Mouse (Mus musculus): Measurements from ENCODE around the gene Ankrd55.
A peak's percentile ranks its signal among the peaks of the same experiment; 100 is the strongest.
"Not testable (repeated sequence)": the region's sequence is repeated elsewhere in the genome, so short reads cannot be mapped to it uniquely, and the experiment has no call there.

Ankrd55 gene

DNA sequence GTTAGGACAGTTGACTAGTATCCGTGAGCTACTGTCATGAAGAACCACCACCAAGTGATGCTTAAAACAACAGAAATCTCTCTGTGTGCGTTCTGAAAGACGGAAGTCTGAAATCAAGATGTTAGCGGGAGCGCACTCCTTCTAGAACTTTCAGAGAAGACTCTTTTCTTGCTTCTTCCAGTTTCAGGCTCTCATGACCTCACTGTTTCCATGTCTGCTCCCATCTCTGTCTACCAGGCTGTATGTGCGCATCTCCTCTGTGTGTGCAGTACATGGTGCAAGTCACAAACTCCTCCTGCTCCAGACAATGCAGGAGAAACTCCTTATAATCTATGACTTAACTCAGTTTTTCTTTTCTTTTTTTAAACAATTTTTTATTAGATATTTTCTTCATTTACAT lies 4.8 kb downstream of the Ankrd55 start:
- DNase-seq (ENCODE audit: low read depth, low spot score): no peak

DNA sequence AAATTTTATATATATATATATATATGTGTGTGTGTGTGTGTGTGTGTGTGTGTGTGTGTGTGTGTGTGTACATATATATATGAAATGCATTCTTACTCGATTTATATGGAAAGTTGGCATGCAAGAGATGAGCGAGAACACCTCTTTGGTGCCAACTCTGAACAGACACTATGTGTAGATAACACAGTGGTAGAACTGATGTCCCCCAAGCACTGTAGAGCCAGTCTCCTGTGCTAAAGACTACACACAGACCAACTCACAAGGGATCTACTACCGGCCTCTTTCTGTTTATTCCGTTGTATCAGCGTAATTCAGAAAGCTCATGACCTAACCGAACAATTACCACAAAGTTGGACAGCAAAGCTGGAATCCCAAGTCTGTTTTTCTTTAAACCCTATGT lies 6.2 kb downstream of the Ankrd55 start:
- DNase-seq (ENCODE audit: low read depth, low spot score): no peak

DNA sequence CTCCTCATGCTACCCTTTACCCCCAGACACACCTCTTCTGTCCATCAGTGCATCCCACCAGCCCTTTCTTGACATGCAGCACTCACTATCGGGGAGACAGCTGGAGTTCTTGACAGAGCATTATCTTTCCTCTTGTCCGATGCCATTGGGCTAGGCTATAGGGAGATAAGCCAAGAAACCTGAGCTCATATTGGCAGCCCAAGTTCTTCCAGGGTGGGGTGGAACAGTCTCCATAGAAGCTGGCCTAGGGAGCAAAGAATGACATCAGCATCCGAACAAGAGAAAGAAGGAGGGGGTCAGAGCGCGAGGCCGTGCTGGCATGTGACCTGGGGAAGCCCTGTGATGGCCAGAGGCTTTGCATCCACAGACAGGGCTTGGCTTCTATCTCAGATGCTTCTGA lies 9.5 kb downstream of the Ankrd55 start:
- DNase-seq (ENCODE audit: low read depth, low spot score): no peak

DNA sequence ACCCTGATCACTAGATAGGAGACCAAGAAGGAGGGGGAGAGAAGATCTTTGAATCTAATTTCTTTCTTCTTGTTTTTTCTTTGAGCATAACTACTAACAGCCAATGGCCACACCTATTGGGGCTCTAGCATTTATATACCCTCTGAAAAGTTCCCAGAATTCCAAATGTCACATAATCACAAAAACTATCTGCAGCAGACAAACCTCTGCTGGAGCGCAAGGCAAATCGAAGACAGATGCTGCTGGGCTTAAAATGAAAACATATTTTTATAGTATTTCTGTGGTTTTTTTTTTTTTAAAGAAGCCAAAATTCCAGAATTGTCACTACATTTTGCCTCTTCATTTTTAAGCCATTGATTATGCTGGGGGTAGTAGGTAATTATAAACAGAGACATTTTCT lies 15.2 kb downstream of the Ankrd55 start:
- no peak for DNase-seq (ENCODE audit: low read depth, low spot score)

DNA sequence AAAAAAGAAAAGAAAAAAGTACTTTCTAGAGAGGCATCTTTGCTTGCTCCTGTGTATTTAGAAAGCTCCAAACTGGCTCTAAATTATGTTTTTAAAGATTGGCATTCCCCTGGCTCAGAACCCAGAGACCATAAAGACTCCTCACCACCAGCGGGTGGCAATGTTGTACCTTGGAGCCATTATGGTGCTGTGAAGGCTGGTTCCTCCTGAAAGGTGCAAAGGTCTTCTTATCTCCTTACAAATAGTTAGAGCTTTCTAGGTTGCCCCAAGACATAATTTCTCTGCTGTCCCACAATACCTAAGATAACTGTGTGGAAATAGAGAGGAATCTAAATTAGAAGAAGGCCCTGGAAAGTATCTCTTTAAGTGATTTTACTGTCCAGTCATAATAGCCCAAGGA lies 20.4 kb downstream of the Ankrd55 start:
- no peak for DNase-seq (ENCODE audit: low read depth, low spot score)

DNA sequence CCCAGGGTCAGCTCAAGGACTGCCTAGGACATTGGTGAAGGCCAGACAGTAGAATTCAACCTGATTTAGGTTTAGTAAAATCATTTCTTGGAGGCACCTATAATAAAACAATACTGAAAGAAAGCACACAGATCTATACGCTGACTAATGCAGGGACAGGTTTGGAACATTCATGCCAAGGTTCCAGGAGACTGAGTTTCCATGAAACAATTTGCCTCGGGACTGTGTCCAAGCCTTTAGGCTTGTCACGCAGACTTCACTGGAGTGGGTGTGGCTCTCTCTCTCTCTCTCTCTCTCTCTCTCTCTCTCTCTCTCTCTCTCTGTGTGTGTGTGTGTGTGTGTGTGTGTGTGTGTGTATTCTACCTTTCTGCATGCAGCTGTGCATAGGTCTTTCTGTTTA lies 23.4 kb downstream of the Ankrd55 start:
- DNase-seq (ENCODE audit: low read depth, low spot score): not testable (repeated sequence)

DNA sequence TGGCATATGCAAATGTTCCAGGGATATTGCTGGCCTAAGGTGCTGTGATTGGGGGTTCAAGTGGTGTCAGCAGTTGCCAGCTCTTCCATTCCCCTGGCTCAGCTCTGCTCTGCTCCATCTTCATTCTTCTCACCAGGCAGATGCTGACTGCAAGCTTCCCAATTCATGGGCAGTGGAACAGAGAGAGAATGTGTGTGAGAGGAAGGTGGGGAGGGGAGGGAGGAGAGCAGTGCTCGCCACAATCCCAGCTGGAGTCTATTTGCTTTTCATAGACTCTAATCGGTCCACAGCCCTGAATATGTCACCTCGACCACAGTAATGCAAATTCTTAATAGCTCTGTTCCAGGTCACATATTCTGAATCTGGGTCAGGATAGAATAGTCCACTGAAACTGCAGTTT lies 27.2 kb downstream of the Ankrd55 start:
- no peak for DNase-seq (ENCODE audit: low read depth, low spot score)

DNA sequence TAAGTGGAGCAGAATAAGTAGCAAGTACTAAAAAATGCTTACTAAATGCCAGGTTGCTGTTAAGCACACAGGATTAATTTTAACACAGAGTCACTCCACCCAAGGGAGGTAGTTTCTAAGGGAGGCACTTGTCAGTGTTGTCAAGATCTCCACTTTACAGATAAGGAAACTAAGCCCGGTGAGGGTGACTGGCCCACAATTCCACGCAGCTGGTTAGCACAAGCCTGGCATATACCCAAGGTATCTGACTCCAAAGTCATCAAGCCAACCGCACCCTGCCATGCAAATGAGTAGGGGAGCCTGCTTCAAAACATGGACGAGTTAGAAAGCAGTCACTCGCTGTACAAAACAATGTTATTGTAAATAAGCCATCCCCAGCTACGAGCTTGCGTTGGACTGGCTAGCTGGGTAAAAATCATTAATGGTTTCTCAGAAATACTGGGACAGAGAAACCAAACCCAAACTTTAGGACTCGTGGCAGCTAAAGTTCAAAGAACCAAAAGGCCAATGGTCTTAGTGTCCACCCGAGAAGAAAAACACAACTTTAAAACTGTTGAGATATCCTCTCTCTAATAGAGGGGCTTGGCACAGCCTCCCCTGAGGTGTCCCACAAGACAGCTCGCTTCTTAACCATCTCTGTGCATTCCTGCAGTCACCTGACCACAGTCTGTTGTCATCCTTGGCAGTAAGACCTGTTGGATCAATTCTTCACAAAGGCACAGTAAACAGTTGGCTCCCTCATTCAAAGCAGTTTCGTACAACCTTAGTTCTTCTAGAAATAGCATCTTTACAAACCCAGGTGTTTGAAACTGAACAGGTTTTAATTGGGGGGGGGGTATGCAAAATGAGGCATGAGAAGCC lies 28.6 kb downstream of the Ankrd55 start:
- DNase-seq (ENCODE audit: low read depth, low spot score): no peak

DNA sequence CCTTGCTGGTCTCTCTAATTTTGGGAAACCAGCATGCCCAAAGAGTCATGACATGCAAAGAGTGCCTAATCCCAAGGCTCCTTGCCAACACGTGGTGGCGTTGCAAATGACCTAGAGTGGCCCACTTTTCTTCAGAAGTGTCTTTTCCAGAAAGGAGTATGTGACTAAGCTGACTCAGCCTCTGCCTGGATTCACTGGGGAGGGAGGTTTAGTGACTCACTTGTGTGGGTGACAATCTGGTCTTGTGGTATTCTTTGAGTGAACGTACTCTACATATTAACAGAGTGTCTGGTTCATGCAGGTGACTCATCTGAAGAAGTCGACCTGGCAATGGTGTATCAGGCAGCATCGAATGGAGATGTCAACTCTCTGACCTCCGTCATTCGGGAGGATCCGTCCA lies 29.9 kb downstream of the Ankrd55 start:
- DNase-seq (ENCODE audit: low read depth, low spot score): no peak

DNA sequence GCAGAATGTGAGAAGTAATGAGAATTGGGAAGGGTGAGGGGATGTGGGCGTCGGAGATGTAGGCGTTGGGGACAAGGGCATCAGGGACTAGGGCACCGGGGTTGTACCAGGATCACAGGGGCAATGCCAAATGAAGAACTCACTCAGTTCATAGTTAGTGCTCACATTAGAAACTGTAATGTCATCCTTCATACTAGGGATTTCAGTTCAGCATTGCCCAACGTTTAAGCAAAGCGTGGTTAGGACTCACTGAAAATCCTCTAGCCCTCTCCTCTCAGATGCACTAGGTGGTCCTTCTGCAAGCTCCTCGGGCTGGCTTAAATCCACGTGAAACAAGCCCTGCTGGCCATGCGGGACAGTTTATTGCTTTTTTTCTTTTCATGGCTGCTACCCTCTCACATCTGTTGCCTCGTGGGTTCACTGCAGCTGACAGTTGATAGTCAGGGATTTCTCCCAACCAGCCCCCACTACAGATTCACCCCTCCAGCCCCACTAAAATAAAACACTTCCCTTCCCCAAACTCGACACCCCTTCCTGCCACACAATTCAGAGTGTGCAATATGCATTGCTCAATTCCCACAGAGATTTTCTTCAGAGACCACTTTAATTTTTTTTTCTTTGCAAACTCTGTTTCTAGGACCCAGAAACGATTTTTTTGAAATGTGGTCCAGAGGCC lies 35.5 kb downstream of the Ankrd55 start:
- no peak for DNase-seq (ENCODE audit: low read depth, low spot score)

DNA sequence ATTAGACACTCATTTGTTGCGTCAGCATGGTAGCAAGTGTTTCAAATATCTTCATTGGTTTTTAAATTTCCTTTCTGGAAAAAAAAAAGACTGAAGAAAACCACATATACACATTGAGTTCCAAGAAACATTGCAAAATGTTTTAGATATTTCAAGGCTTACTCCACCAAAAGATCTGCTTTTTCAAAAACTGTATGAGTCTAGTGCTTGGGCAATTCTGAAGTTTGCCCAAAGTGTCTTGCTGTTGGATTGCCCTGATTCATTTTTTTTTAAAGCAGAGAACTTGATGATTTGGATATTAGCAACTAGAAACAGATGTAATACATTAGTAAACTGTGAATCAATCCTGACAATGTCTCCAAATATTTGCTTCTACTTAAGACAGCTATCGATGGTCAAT lies 36.9 kb downstream of the Ankrd55 start:
- DNase-seq (ENCODE audit: low read depth, low spot score): no peak

DNA sequence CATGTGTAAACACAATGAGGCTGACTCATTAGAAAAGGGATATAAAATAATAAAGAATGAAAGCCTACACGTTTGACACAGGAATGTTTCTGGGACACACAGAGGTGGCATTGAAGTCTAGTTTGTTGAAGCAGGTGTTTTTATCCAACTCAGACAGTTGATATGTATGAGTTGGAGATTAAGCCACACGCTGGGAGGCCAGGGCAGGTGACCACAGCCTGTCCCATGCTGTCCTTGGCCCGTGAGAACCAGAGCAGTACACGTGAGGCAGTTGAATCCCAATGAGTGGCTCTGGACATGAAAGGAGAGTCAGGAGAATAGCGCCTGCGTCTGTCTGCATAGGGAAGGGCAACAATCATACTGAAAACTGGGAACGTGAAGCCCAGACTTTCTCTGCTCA lies 38.2 kb downstream of the Ankrd55 start:
- DNase-seq (ENCODE audit: low read depth, low spot score): no peak

DNA sequence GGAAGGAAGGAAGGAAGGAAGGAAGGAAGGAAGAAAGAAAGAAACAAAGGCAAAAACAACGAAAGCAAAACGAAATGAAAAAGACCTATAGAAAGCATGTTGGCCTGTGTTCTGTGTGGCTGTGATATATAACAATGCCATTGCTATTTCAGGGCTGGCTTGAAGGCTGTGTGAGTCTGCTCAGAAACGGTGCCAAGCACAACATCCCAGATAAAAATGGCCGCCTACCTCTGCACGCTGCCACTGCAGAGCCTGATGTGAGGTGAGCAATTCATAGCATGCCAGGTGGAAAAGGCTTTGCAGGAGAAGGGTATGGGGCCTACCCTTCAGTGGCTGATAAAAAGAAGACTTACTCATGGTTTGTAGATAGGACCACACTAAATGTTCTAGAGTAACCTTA lies 38.7 kb downstream of the Ankrd55 start:
- no peak for DNase-seq (ENCODE audit: low read depth, low spot score)

DNA sequence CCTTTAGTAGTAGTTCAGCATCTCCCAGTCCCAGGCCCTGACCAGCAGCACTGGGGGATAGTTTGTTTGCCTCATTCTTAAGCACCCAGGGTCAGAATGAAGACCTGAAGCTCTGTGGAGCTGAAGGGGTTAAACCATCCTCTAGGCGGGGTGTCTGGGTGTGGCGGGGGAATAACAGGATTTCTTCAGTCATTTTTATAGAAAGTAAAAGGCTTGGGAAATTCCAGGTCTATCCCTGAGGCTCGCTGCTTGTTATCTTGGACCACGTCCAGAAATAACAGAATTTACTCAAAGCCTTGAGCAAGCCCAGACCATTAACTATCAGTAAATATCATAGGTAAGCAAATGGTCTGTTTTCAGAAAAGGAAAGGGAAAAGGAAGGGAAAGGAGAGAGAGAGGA lies 39.3 kb downstream of the Ankrd55 start:
- DNase-seq (ENCODE audit: low read depth, low spot score): no peak

DNA sequence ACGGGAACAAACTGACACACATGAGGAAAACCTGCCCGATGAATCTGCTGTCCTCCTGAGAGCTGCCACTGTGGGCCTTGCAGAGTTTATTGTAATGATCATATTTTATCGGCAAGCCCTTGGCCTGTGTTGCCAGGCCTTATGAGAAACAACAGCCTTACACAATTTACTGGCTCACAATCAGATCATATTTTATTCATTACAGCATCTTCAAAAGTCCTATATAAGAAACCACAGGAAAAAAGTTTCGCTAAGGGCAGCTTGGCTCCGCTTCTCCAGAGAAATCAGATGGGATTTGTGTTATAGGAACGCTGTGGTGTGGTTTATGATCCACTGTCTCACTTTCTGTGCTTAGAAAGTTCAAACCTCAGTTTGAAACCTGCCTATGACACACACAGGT lies 42.0 kb downstream of the Ankrd55 start:
- DNase-seq (ENCODE audit: low read depth, low spot score): no peak

DNA sequence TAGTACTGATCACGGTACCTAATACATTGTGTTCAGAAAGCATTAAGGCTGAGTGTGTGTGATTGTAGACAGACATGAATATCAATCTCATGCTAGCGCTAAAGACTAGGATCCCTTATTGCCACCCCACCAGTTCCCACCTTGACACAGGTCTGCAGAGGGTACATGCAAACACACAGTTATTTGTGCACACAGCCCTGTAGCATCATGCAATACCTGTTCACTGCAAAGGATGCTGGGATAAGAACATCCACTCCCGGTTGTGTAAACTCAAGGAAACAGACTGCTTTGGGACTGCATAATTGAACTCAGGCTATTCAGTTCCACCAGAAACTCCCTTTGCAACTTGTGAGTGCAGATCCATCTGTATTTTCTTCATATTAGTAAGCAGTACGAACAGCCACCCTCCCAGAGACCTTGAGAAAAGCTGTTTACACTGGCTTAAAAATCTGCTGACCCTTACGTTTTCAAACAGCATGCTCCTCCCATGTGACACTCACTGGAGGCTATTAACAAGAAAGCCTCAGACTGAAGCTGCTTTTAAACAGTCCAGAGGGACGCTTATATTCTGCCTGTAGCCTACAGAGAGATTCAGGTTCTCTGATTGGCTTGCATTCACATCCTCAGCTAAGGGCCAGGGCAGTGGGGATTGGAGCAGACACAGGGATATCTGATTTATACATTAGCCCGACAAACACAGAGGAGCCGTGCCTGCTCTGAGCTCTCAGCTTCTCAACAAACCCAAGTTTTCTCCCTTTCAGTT lies 42.8 kb downstream of the Ankrd55 start:
- peak; percentile 9 for DNase-seq (ENCODE audit: low read depth, low spot score)

DNA sequence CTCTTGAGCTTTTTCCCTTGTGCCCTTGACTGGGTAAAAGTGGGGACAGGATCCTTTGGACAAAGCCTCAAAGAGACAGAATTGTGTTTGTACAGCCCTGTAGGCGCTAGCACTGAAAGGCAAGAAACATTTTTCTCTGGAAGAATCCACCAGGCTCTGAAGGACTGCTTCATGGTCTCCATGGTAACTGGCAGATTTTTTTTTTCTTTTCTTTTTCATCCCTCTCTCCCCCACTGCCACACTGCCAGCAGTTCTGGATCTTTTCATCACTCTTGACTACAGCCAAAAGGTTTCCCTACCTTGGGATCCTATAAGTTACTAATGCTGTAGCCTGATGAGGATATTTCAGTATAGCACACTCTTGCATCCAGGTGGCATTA lies 43.4 kb downstream of the Ankrd55 start:
- DNase-seq (ENCODE audit: low read depth, low spot score): no peak

DNA sequence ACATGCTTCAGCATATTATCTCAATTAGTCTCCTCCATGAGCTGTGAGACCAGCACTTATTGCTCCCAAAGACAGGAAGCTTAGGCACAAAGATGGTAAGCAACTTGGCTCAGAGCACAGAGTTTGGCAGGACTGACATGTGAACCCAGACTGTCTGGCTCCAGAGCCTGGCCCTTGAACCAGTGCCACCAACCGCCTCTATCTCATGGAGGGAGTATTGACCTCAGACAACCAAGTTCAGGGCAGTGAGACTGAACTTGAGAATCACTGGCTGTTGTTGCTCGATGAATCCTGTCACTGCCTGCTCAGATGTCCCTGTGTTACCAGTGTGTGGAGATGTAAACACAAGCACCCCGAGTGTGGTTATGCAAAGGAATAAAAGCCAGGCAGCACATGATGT lies 47.3 kb downstream of the Ankrd55 start:
- no peak for DNase-seq (ENCODE audit: low read depth, low spot score)

DNA sequence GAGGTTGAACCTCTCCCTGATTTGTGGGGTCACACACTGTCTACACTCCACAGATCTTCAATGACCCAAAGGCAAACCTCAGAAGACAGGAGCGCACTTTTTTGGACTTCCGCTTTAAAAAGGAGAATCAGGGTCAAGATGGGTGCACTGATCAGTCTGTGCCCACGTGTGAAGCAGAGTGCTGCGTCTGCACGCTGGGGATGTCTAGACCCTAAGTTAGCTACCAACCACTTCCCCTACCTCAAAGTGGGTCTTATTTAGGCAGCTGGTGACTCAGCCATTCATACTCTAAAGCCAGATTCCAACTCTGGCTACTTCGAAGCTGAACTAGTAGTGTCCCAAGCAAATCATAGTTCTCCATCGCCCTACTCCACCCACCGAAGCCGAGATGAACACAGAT lies 48.9 kb downstream of the Ankrd55 start:
- DNase-seq (ENCODE audit: low read depth, low spot score): no peak

DNA sequence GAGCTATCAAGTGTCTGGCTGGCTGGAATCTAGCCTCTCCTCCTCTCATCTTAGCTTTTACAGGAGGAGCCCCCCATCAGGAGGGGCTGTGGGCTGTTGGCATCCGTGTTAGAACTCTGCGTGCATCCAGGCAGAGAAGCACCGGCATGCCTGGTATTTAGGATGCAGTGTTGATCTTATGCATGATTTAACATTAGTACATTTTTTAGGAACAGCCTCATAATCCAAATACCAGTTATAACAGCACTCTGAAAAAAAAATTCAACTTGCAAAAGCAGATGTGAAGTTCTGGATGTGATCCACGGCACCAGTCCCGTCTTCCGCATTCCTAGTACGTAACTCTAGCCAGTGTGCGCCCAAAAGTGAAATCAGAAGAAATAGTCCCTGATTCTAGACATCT lies 52.0 kb downstream of the Ankrd55 start:
- DNase-seq (ENCODE audit: low read depth, low spot score): no peak

DNA sequence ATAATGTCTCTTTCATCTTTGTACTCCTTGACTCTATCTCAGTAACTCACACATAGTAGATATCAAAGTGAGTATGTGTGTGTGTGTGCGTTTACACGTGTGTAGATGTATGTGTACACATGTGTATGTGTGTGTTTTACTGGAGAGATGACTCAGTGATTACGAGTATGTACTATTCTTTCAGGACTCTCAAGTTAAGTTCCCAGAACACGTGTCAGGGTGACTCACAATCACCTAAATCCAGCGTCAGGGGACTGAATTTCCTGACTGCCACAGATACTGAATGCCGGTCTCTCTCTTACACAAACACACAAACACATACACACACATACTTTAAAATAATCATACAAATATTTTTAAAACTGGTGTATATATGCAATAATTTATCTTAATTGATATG lies 52.5 kb downstream of the Ankrd55 start:
- DNase-seq (ENCODE audit: low read depth, low spot score): no peak

DNA sequence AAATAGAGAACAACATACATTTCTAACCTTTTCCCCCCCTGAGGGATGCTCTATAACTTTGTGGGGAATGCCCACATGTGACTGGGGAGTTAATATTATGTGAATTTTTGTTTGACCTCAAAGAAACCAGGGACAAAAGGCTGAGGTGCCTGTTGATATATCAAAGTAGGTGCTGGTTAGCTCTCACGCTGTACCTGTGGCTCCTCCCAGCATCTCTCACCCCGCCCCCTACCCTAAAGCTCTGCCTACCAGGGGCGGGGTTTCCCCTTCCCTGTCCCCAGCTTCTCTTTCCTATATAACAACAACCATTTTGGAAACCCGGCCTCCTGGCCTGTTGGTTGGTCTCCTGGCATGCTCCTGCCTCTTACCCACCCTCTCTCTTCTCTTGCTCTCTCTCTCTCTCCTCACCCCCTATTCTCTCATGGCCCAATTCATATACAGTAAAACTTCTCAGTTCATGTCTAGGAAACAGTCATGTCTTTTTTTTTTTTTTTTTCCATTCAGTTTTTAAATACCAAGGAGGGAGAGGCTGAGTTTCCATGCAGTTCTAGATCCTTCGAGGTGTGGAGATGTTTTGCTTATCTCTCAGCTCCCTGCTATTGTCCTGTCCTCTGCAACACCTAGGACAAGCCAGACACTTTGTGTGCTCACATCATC lies 54.8 kb downstream of the Ankrd55 start:
- DNase-seq (ENCODE audit: low read depth, low spot score): no peak
